Mouse (Mus musculus): ENCODE data around the gene Ets2. TPM values are rescaled to one million over a fixed set of nuclear protein-coding genes. Genes with fewer than 3 reads are reported as not detected.

Ets2 gene
- polyA plus RNA-seq, 1 experiment from 2014 or later, result 15.8 TPM

- no peak overlapping the region for H3K4me2 ChIP-seq (ENCODE audit: low read depth, low read length)
- no peak overlapping the region for H3K4me3 ChIP-seq (ENCODE audit: low read depth, low read length)
- peak overlapping the region; percentile 19; the same call in 1 of the 2 replicates for H3K27ac ChIP-seq (ENCODE audit: low read length)
- no peaks in the 10 kb centered on the region for H3K36me3 ChIP-seq (ENCODE audit: control insufficient read depth, insufficient read depth)
- H3K4me1 ChIP-seq (ENCODE audit: control insufficient read depth, low read depth, low read length), result peaks cover 4% of the 10 kb centered on the region
- no peaks in the 10 kb centered on the region for H3K9me3 ChIP-seq (replicated peaks; ENCODE audit: control insufficient read depth, low read length)
- H3K9ac ChIP-seq (ENCODE audit: low read depth, low read length), result no peak overlapping the region
- 56% methylated on average over 6 of the region's 6 CpGs for WGBS (ENCODE audit: insufficient replicate concordance)
- ATAC-seq (ENCODE audit: low read depth), result no peak
- H3K27me3 ChIP-seq (ENCODE audit: control insufficient read depth, insufficient read depth, low read depth, low read length), result no peaks in the 10 kb centered on the region
Observed at GRCm38 (mm10) chr16:95686246-95686645, 15.6 kb upstream of the Ets2 start.

- Histone ChIP-seq H3K9me3 (replicated peaks; ENCODE audit: control insufficient read depth, low read length) (no peaks in the 10 kb centered on the region), H3K9ac (ENCODE audit: low read depth, low read length) (no peak overlapping the region), H3K27ac (ENCODE audit: low read length) (no peak overlapping the region), H3K36me3 (ENCODE audit: control insufficient read depth, insufficient read depth) (no peaks in the 10 kb centered on the region), H3K4me1 (ENCODE audit: control insufficient read depth, low read depth, low read length) (peaks cover 4% of the 10 kb centered on the region), H3K4me3 (ENCODE audit: low read depth, low read length) (no peak overlapping the region), H3K4me2 (ENCODE audit: low read depth, low read length) (no peak overlapping the region), H3K27me3 (ENCODE audit: control insufficient read depth, insufficient read depth, low read depth, low read length) (no peaks in the 10 kb centered on the region)
- WGBS (ENCODE audit: insufficient replicate concordance), result 61% methylated on average over 8 of the region's 8 CpGs
- ATAC-seq (ENCODE audit: low read depth), result no peak
Observed at GRCm38 (mm10) chr16:95686901-95687300, 15.0 kb upstream of the Ets2 start.

- Histone ChIP-seq H3K36me3 (ENCODE audit: control insufficient read depth, insufficient read depth) (no peaks in the 10 kb centered on the region), H3K4me3 (ENCODE audit: low read depth, low read length) (no peak overlapping the region), H3K9ac (ENCODE audit: low read depth, low read length) (no peak overlapping the region), H3K27me3 (ENCODE audit: control insufficient read depth, insufficient read depth, low read depth, low read length) (no peaks in the 10 kb centered on the region), H3K9me3 (replicated peaks; ENCODE audit: control insufficient read depth, low read length) (no peaks in the 10 kb centered on the region), H3K4me1 (ENCODE audit: control insufficient read depth, low read depth, low read length) (peaks cover 4% of the 10 kb centered on the region), H3K4me2 (ENCODE audit: low read depth, low read length) (no peak overlapping the region), H3K27ac (ENCODE audit: low read length) (no peak overlapping the region)
- ATAC-seq (ENCODE audit: low read depth), result no peak
- 55% methylated on average over 4 of the region's 4 CpGs for WGBS (ENCODE audit: insufficient replicate concordance)
Observed at GRCm38 (mm10) chr16:95688010-95688409, 13.9 kb upstream of the Ets2 start.

- no peaks in the 10 kb centered on the region for H3K9me3 ChIP-seq (replicated peaks; ENCODE audit: control insufficient read depth, low read length)
- no peaks in the 10 kb centered on the region for H3K36me3 ChIP-seq (ENCODE audit: control insufficient read depth, insufficient read depth)
- H3K4me1 ChIP-seq (ENCODE audit: control insufficient read depth, low read depth, low read length), result no peaks in the 10 kb centered on the region; the same call in 1 of the 2 replicates
- no peak overlapping the region for H3K9ac ChIP-seq (ENCODE audit: low read depth, low read length)
- H3K27ac ChIP-seq (ENCODE audit: low read length), result no peak overlapping the region
- 54% methylated on average over 6 of the region's 6 CpGs for WGBS (ENCODE audit: insufficient replicate concordance)
- H3K4me2 ChIP-seq (ENCODE audit: low read depth, low read length), result no peak overlapping the region
- no peak for ATAC-seq (ENCODE audit: low read depth)
- no peaks in the 10 kb centered on the region for H3K27me3 ChIP-seq (ENCODE audit: control insufficient read depth, insufficient read depth, low read depth, low read length)
- no peak overlapping the region for H3K4me3 ChIP-seq (ENCODE audit: low read depth, low read length)
Observed at GRCm38 (mm10) chr16:95696599-95696998, 5.3 kb upstream of the Ets2 start.

GRCm38 (mm10) chr16:95699721-95700120, 2.2 kb upstream of the Ets2 start:
- Histone ChIP-seq H3K27me3 (ENCODE audit: control insufficient read depth, insufficient read depth, low read depth, low read length) (no peaks in the 10 kb centered on the region), H3K4me1 (ENCODE audit: control insufficient read depth, low read depth, low read length) (peaks cover 3% of the 10 kb centered on the region), H3K4me3 (ENCODE audit: low read depth, low read length) (no peak overlapping the region), H3K36me3 (ENCODE audit: control insufficient read depth, insufficient read depth) (no peaks in the 10 kb centered on the region), H3K4me2 (ENCODE audit: low read depth, low read length) (no peak overlapping the region), H3K9ac (ENCODE audit: low read depth, low read length) (no peak overlapping the region), H3K9me3 (replicated peaks; ENCODE audit: control insufficient read depth, low read length) (no peaks in the 10 kb centered on the region), H3K27ac (ENCODE audit: low read length) (peak overlapping the region; percentile 42)
- ATAC-seq (ENCODE audit: low read depth), result peak; percentile 9; the same call in 1 of the 2 replicates
- WGBS (ENCODE audit: insufficient replicate concordance), result 43% methylated on average over 3 of the region's 3 CpGs

- Histone ChIP-seq H3K9ac (ENCODE audit: low read depth, low read length) (no peak overlapping the region), H3K4me3 (ENCODE audit: low read depth, low read length) (no peak overlapping the region), H3K4me2 (ENCODE audit: low read depth, low read length) (no peak overlapping the region), H3K27ac (ENCODE audit: low read length) (peak overlapping the region; percentile 42), H3K36me3 (ENCODE audit: control insufficient read depth, insufficient read depth) (no peaks in the 10 kb centered on the region), H3K27me3 (ENCODE audit: control insufficient read depth, insufficient read depth, low read depth, low read length) (no peaks in the 10 kb centered on the region), H3K9me3 (replicated peaks; ENCODE audit: control insufficient read depth, low read length) (no peaks in the 10 kb centered on the region), H3K4me1 (ENCODE audit: control insufficient read depth, low read depth, low read length) (peaks cover 7% of the 10 kb centered on the region)
- WGBS (ENCODE audit: insufficient replicate concordance), result 65% methylated on average over 7 of the region's 7 CpGs
- no peak for ATAC-seq (ENCODE audit: low read depth)
Observed at GRCm38 (mm10) chr16:95700224-95700623, 1.7 kb upstream of the Ets2 start.

- peak overlapping the region; percentile 78 for H3K27ac ChIP-seq (ENCODE audit: low read length)
Observed at GRCm38 (mm10) chr16:95702562-95703545, 979 bp downstream of the Ets2 start.

GRCm38 (mm10) chr16:95703958-95704357, 2.1 kb downstream of the Ets2 start:
- no peak for ATAC-seq (ENCODE audit: low read depth)
- H3K4me2 ChIP-seq (ENCODE audit: low read depth, low read length), result peak overlapping the region; percentile 38
- H3K27me3 ChIP-seq (ENCODE audit: control insufficient read depth, insufficient read depth, low read depth, low read length), result no peaks in the 10 kb centered on the region
- no peaks in the 10 kb centered on the region for H3K9me3 ChIP-seq (replicated peaks; ENCODE audit: control insufficient read depth, low read length)
- H3K27ac ChIP-seq (ENCODE audit: low read length), result peak overlapping the region; percentile 3; the same call in 1 of the 2 replicates
- WGBS (ENCODE audit: insufficient replicate concordance), result 34% methylated on average over 8 of the region's 8 CpGs
- peaks cover 7% of the 10 kb centered on the region for H3K4me1 ChIP-seq (ENCODE audit: control insufficient read depth, low read depth, low read length)
- H3K9ac ChIP-seq (ENCODE audit: low read depth, low read length), result no peak overlapping the region
- peak overlapping the region; percentile 28 for H3K4me3 ChIP-seq (ENCODE audit: low read depth, low read length)
- no peaks in the 10 kb centered on the region for H3K36me3 ChIP-seq (ENCODE audit: control insufficient read depth, insufficient read depth)

More at GRCm38 (mm10) chr16:95702562-95703545, 979 bp downstream of the Ets2 start:
- WGBS (ENCODE audit: insufficient replicate concordance), result under 1% methylated on average over 61 of the region's 62 CpGs
- H3K27me3 ChIP-seq (ENCODE audit: control insufficient read depth, insufficient read depth, low read depth, low read length), result no peaks in the 10 kb centered on the region
- peak; percentile 75 for ATAC-seq (ENCODE audit: low read depth)
- H3K36me3 ChIP-seq (ENCODE audit: control insufficient read depth, insufficient read depth), result no peaks in the 10 kb centered on the region
- peaks cover 7% of the 10 kb centered on the region for H3K4me1 ChIP-seq (ENCODE audit: control insufficient read depth, low read depth, low read length)
- H3K4me3 ChIP-seq (ENCODE audit: low read depth, low read length), result peak overlapping the region; percentile 74
- H3K4me2 ChIP-seq (ENCODE audit: low read depth, low read length), result peak overlapping the region; percentile 74
- H3K9me3 ChIP-seq (replicated peaks; ENCODE audit: control insufficient read depth, low read length), result no peaks in the 10 kb centered on the region
- H3K9ac ChIP-seq (ENCODE audit: low read depth, low read length), result peak overlapping the region; percentile 82

Data from liver, embryonic 16.5 days (tissue).